Mouse (Mus musculus) G1E (cell line): ENCODE measurements at regions not wholly inside any gene's neighbourhood (a gene's known extent, or its start where the extent isn't known, plus 50 kb on each side); places are given as distances from the start of the nearest gene placed in this dataset.

Source experiments
- CTCF ChIP-seq: IDR thresholded peaks from 2 replicates; pipeline ENCODE4 v1.5.1; 2012; ENCODE audit warnings: low read depth, low read length, inconsistent platforms, mixed read lengths
- POLR2AphosphoS5 ChIP-seq: IDR thresholded peaks from 2 replicates; pipeline ENCODE4 v1.6.1; 2012; ENCODE audit warnings: low read depth, low read length, inconsistent platforms; ENCODE audit not compliant: insufficient replicate concordance

DNA sequence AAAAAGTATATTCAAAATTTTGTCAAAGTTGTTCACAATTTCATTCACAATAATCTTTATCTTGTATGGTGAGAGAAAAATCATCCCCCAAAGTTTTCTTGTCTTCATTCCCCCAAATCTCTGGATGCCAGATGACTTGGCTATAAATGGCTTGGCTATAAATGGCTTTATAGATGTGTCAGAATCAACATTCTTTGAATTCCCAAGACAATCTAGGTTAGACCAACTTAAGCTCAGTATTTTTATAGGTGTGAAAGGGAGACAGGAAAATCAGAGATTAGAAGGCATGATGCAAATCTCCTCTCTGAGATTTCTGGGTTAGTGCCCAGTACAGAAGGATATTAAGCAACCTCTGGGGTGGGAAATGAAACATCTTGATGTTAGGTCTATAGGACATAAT is 685.4 kb downstream of the Ttll7 start:
- TF ChIP-seq CTCF (no peak), POLR2AphosphoS5 (no peak)
